Mouse (Mus musculus) monocyte, adult 2 months (primary cell): ENCODE measurements around the gene Wdr62.

ENCODE experiments used
- DNase-seq, 2 experiments: peaks; one replicate each; pipeline ENCODE4 v3.0.0; 2022; ENCODE audit warnings: low spot score in 2 of 2, low read depth in 1 of 2

Gene Wdr62

GRCm38 (mm10) chr7:30279951-30280669 lies at the start of gene Wdr62, which contains the start of gene Thap8:
Gene Wdr62, minus strand, starts transcription at chr7:30280419.
Gene Thap8, plus strand, starts transcription at chr7:30280094.
- DNase-seq = peak; percentile 82 to 83

- DNase-seq = no peak
These were observed 48.2 kb upstream of the Wdr62 start for GRCm38 (mm10) chr7:30328379-30328778.

- DNase-seq = no peak
These were observed 46.9 kb upstream of the Wdr62 start for GRCm38 (mm10) chr7:30327140-30327539.

- DNase-seq = no peak
These were observed 46.2 kb upstream of the Wdr62 start for GRCm38 (mm10) chr7:30326427-30326826.

GRCm38 (mm10) chr7:30325364-30325763 lies 45.1 kb upstream of the Wdr62 start:
- peak; percentile 43 to 70 for DNase-seq

- no peak for DNase-seq
These were observed 44.2 kb upstream of the Wdr62 start for GRCm38 (mm10) chr7:30324300-30324944.

- no peak for DNase-seq
These were observed 43.6 kb upstream of the Wdr62 start, which contains the start of gene Sdhaf1 for GRCm38 (mm10) chr7:30323795-30324194. Gene Sdhaf1, minus strand, starts transcription at chr7:30323895.

GRCm38 (mm10) chr7:30322865-30323264 lies 42.6 kb upstream of the Wdr62 start:
- peak in 1 of 2 experiments; percentile 49 for DNase-seq

GRCm38 (mm10) chr7:30322285-30322667 lies 42.1 kb upstream of the Wdr62 start:
- DNase-seq = peak; percentile 88 to 92

GRCm38 (mm10) chr7:30321539-30322284 lies 41.5 kb upstream of the Wdr62 start, which contains the start of gene E130208F15Rik:
Gene E130208F15Rik, plus strand, starts transcription at chr7:30321740.
- peak in 1 of 2 experiments; percentile 59 for DNase-seq

- no peak for DNase-seq
These were observed 40.7 kb upstream of the Wdr62 start for GRCm38 (mm10) chr7:30320946-30321345.

- DNase-seq = no peak
These were observed 37.9 kb upstream of the Wdr62 start for GRCm38 (mm10) chr7:30318142-30318541.

GRCm38 (mm10) chr7:30315559-30316529 lies 35.6 kb upstream of the Wdr62 start:
- no peak for DNase-seq

- no peak for DNase-seq
These were observed 34.5 kb upstream of the Wdr62 start, which contains the start of gene Syne4 for GRCm38 (mm10) chr7:30314721-30315155. Gene Syne4, plus strand, starts transcription at chr7:30314807.

GRCm38 (mm10) chr7:30313666-30314320 lies 33.6 kb upstream of the Wdr62 start:
- no peak for DNase-seq

GRCm38 (mm10) chr7:30310136-30310535 lies 29.9 kb upstream of the Wdr62 start:
- no peak for DNase-seq

GRCm38 (mm10) chr7:30309395-30310129 lies 29.3 kb upstream of the Wdr62 start:
- DNase-seq = no peak

GRCm38 (mm10) chr7:30308076-30309005 lies 28.1 kb upstream of the Wdr62 start, which contains the start of gene Alkbh6:
Gene Alkbh6, plus strand, starts transcription at chr7:30308717.
- DNase-seq = peak; percentile 82 to 87
